Mouse (Mus musculus) C2C12 (cell line): ENCODE measurements around the gene Cacnb2. TPM values are rescaled to one million over a fixed set of nuclear protein-coding genes. Genes with fewer than 3 reads are reported as not detected.

Experiments used
- H3K27me3 ChIP-seq: one replicate; pipeline ENCODE4 v1.6.1; 2011; ENCODE audit not compliant: control insufficient read depth, insufficient read depth, insufficient read length
- H3K36me3 ChIP-seq: one replicate; pipeline ENCODE4 v1.6.1; 2011; ENCODE audit not compliant: control insufficient read depth, insufficient read depth
- H3K4me3 ChIP-seq: one replicate; pipeline ENCODE4 v1.5.1; 2011; ENCODE audit warnings: mild to moderate bottlenecking, control low read depth; ENCODE audit not compliant: poor library complexity, insufficient read depth, severe bottlenecking
- H3K79me2 ChIP-seq: one replicate; pipeline ENCODE4 v1.6.1; 2011; ENCODE audit not compliant: control insufficient read depth, insufficient read depth
- H3K79me3 ChIP-seq: one replicate; pipeline ENCODE4 v1.6.1; 2011; ENCODE audit warnings: low read depth, control low read depth
- H3ac ChIP-seq: one replicate; pipeline ENCODE3; 2011; ENCODE audit warnings: low read depth; ENCODE audit not compliant: control insufficient read depth, insufficient read length
- CEBPB ChIP-seq: IDR thresholded peaks from one replicate; pipeline ENCODE4 v1.6.1; 2011; ENCODE audit warnings: low read depth, mild to moderate bottlenecking, control low read depth, moderate library complexity
- CTCF ChIP-seq: IDR thresholded peaks from one replicate; pipeline ENCODE4 v1.5.1; 2011; ENCODE audit not compliant: control insufficient read depth, insufficient read depth, insufficient read length
- FOSL1 ChIP-seq: IDR thresholded peaks from one replicate; pipeline ENCODE4 v1.8.0; 2011; ENCODE audit warnings: mild to moderate bottlenecking, low read length; ENCODE audit not compliant: poor library complexity, insufficient read depth, severe bottlenecking
- MAX ChIP-seq: IDR thresholded peaks from one replicate; pipeline ENCODE4 v1.6.1; 2011; ENCODE audit warnings: mild to moderate bottlenecking, control low read depth
- MYOD1 ChIP-seq: IDR thresholded peaks from one replicate; pipeline ENCODE4 v1.6.1; 2011; ENCODE audit warnings: low read depth; ENCODE audit not compliant: control insufficient read depth, insufficient read length
- MYOG ChIP-seq: IDR thresholded peaks from one replicate; pipeline ENCODE4 v1.6.1; 2011; ENCODE audit not compliant: control insufficient read depth, insufficient read length; ENCODE audit errors: extremely low read depth
- USF1 ChIP-seq: IDR thresholded peaks from one replicate; pipeline ENCODE4 v1.6.1; 2011; ENCODE audit warnings: low read depth, mild to moderate bottlenecking, control low read depth, moderate library complexity
- polyA plus RNA-seq: library from polyadenylated mRNA; unstranded; fragments of >200 nt; fragmentation: generic; extraction: Trizol; gene quantifications from one replicate; pipeline ENCODE4 v1.2.1, GENCODE M21; 2012; ENCODE audit warnings: missing spikeins

The Cacnb2 gene
- polyA plus RNA-seq, 1 experiment, result 2.4 TPM

GRCm38 (mm10) chr2:14988451-14988850 is 385.6 kb downstream of the Cacnb2 start:
- Histone ChIP-seq H3K79me2 (no peaks in the 10 kb centered on the region), H3ac (no peak overlapping the region), H3K79me3 (no peaks in the 10 kb centered on the region), H3K4me3 (no peak overlapping the region), H3K36me3 (peaks cover 16% of the 10 kb centered on the region), H3K27me3 (no peaks in the 10 kb centered on the region)
- TF ChIP-seq CEBPB, result no peak
- TF ChIP-seq USF1, result no peak
- no peak for TF ChIP-seq MYOD1
- no peak for TF ChIP-seq MYOG
- TF ChIP-seq CTCF, result no peak
- TF ChIP-seq FOSL1, result no peak
- TF ChIP-seq MAX, result no peak

GRCm38 (mm10) chr2:14989350-14989749 is 386.5 kb downstream of the Cacnb2 start:
- no peak overlapping the region for H3K4me3 ChIP-seq
- no peaks in the 10 kb centered on the region for H3K27me3 ChIP-seq
- H3K79me3 ChIP-seq, result no peaks in the 10 kb centered on the region
- no peaks in the 10 kb centered on the region for H3K79me2 ChIP-seq
- no peak overlapping the region for H3ac ChIP-seq
- peaks cover 11% of the 10 kb centered on the region for H3K36me3 ChIP-seq
- TF ChIP-seq MYOD1 (no peak), MAX (no peak), CEBPB (no peak), FOSL1 (no peak), CTCF (no peak), USF1 (no peak), MYOG (no peak)

GRCm38 (mm10) chr2:14992531-14992930 is 389.6 kb downstream of the Cacnb2 start:
- no peak overlapping the region for H3ac ChIP-seq
- H3K4me3 ChIP-seq, result no peak overlapping the region
- no peaks in the 10 kb centered on the region for H3K79me2 ChIP-seq
- H3K27me3 ChIP-seq, result no peaks in the 10 kb centered on the region
- peaks cover 9% of the 10 kb centered on the region for H3K36me3 ChIP-seq
- no peaks in the 10 kb centered on the region for H3K79me3 ChIP-seq
- TF ChIP-seq MAX, result no peak
- TF ChIP-seq MYOG, result no peak
- TF ChIP-seq USF1, result no peak
- no peak for TF ChIP-seq CEBPB
- TF ChIP-seq CTCF, result no peak
- TF ChIP-seq MYOD1, result no peak

GRCm38 (mm10) chr2:14996036-14996435 is 393.1 kb downstream of the Cacnb2 start:
- TF ChIP-seq CTCF, result no peak
- TF ChIP-seq MAX, result no peak
- TF ChIP-seq FOSL1, result no peak
- TF ChIP-seq MYOD1, result no peak
- TF ChIP-seq CEBPB, result no peak
- TF ChIP-seq USF1, result no peak
- TF ChIP-seq MYOG, result no peak
- no peaks in the 10 kb centered on the region for H3K27me3 ChIP-seq
- no peak overlapping the region for H3K4me3 ChIP-seq
- no peaks in the 10 kb centered on the region for H3K79me3 ChIP-seq
- peaks cover 9% of the 10 kb centered on the region for H3K36me3 ChIP-seq
- no peak overlapping the region for H3ac ChIP-seq
- H3K79me2 ChIP-seq, result no peaks in the 10 kb centered on the region

- Histone ChIP-seq H3K4me3 (no peak overlapping the region), H3K36me3 (peaks cover 9% of the 10 kb centered on the region), H3K27me3 (no peaks in the 10 kb centered on the region), H3ac (no peak overlapping the region), H3K79me2 (no peaks in the 10 kb centered on the region), H3K79me3 (no peaks in the 10 kb centered on the region)
- TF ChIP-seq MAX (no peak), CTCF (no peak), USF1 (no peak), CEBPB (no peak), FOSL1 (no peak), MYOG (no peak), MYOD1 (no peak)
Observed at GRCm38 (mm10) chr2:14997836-14998235, 394.9 kb downstream of the Cacnb2 start.

GRCm38 (mm10) chr2:15007531-15007930 is 404.6 kb downstream of the Cacnb2 start:
- no peaks in the 10 kb centered on the region for H3K27me3 ChIP-seq
- no peak overlapping the region for H3K4me3 ChIP-seq
- TF ChIP-seq MYOG (no peak), MYOD1 (no peak), CEBPB (no peak), USF1 (no peak), FOSL1 (no peak), CTCF (no peak), MAX (no peak)
- H3K36me3 ChIP-seq, result peaks cover 6% of the 10 kb centered on the region
- H3ac ChIP-seq, result no peak overlapping the region
- no peaks in the 10 kb centered on the region for H3K79me2 ChIP-seq
- H3K79me3 ChIP-seq, result no peaks in the 10 kb centered on the region
